In the genomic region with DNA sequence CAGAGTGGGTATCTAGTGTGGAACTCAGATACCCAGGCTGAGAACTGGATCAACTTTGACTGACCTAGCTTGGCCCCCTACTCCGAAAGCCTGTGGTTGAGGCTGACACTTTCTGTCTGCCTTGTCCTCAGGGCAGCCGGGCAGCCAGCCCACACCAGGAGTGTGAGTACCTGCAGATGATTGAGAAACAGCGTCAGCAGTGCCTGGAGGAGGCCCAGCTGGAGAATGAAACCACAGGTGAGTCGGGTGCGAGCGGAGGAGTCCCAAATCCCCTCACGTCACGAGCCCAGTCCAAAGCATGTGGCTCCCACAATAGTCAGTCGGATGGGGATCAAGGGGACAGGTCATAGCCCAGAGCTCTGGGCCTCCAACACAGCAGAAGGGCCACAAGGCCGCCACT, we compare ENCODE assay signal across 23 mouse cellular contexts. TPM values are rescaled to one million over a fixed set of nuclear protein-coding genes. Genes with fewer than 3 reads are reported as not detected.
"Had no signal": no experiment of that assay in that cellular context is flagged by ENCODE, and none has a peak within 500 bp of the region (broad histone marks: within the 10 kb centered on the region; RNA-seq: fewer than 3 reads in every experiment).

No protein-coding gene starts in this region.

- H3K4me3 ChIP-seq: lung, embryonic 15.5 days; midbrain, embryonic 10.5 days; midbrain, embryonic 12.5 days; myocyte; neural tube, embryonic 13.5 days; neural tube, embryonic 15.5 days had no signal

- DNase-seq: lung, adult 2 months; lung, postnatal 14 days; lung, postnatal 4 days; midbrain, embryonic 14.5 days; retina, postnatal 1 day; right cerebral cortex, adult 18-20 months; right cerebral cortex, postnatal 25 days; right cerebral cortex, postnatal 4 days; spleen, adult 18-20 months; thymus, adult 18-20 months; thymus, postnatal 14 days; thymus, postnatal 36 days had no signal

- ATAC-seq: midbrain, embryonic 16.5 days had no signal

- H3K27ac ChIP-seq: liver, embryonic 14.5 days; lung, embryonic 15.5 days; midbrain, embryonic 10.5 days; midbrain, embryonic 12.5 days; neural tube, embryonic 13.5 days; neural tube, embryonic 15.5 days had no signal

RNA-seq across cellular contexts. Expression of gene Vipr1, which starts 11.2 kb away (rescaled TPM):
- total RNA-seq: megakaryocyte-erythroid progenitor cell, adult 5-6 weeks had no signal

RNA-seq across cellular contexts. Expression of gene Lyzl4, which starts 11.8 kb away (rescaled TPM):
- total RNA-seq: megakaryocyte, adult 5-6 weeks; megakaryocyte-erythroid progenitor cell, adult 5-6 weeks had no signal
- polyA plus RNA-seq: lung, embryonic 15.5 days; midbrain, embryonic 10.5 days; midbrain, embryonic 12.5 days; midbrain, embryonic 14.5 days; midbrain, embryonic 16.5 days; myocyte; neural tube, embryonic 11.5 days; neural tube, embryonic 13.5 days; neural tube, embryonic 15.5 days had no signal
